Comparison of ENCODE assay signal across 9 mouse cellular contexts in the genomic region with DNA sequence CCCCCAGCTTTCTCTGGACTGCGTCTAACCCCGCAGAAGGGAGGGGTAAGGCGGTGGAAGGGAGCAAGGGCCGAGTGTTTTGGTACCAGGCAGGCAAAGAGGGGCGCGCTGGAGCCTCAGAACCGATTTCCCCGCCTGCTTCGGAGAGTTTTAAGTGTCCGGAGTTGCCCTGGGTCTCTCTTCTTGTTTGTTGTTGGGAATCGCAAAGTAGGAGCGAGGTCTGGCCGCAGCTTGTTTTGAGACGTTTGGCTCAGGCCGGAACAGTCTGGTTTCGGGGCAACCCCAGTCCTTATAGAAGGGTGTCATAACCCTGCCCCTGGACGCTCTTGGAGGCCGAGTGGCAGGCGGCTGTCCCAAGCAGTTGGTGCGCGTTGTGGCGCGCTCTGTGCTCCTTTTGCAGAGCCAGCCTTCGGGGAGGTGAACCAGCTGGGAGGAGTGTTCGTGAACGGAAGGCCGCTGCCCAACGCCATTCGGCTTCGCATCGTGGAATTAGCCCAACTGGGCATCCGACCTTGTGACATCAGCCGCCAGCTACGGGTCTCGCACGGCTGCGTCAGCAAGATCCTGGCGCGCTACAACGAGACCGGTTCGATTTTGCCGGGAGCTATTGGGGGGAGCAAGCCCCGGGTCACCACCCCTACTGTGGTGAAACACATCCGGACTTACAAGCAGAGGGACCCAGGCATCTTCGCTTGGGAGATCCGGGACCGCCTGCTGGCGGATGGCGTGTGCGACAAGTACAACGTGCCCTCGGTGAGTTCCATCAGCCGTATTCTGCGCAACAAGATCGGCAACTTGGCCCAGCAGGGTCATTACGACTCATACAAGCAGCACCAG. TPM values are rescaled to one million over a fixed set of nuclear protein-coding genes. Genes with fewer than 3 reads are reported as not detected.
DNase-seq lines count a peak whose midpoint lies in the region; ATAC-seq and TF ChIP-seq lines count a peak whose summit lies in the region.
"Had no signal": no experiment of that assay in that cellular context is flagged by ENCODE, and none has a peak within 500 bp of the region (broad histone marks: within the 10 kb centered on the region; RNA-seq: fewer than 3 reads in every experiment).

No protein-coding gene starts in this region.

- H3K9me3 ChIP-seq in heart, embryonic 15.5 days (replicated peaks): no peaks in the 10 kb centered on the region
- no peaks in the 10 kb centered on the region for H3K9me3 ChIP-seq in intestine, embryonic 15.5 days

- no peaks in the 10 kb centered on the region for H3K79me2 ChIP-seq in myocyte (ENCODE audit: control insufficient read depth, insufficient read depth)

- no peak overlapping the region for H3ac ChIP-seq in myocyte (ENCODE audit: control insufficient read depth, insufficient read length)

- H3K4me1 ChIP-seq in heart, embryonic 15.5 days (replicated peaks): peaks cover 45% of the 10 kb centered on the region
- H3K4me1 ChIP-seq in intestine, embryonic 15.5 days (replicated peaks): peaks cover 26% of the 10 kb centered on the region

- TF ChIP-seq CTCF in brain, embryonic 14.5 days (IDR thresholded peaks at IDR 0.05; ENCODE audit: borderline replicate concordance, extremely low read depth, insufficient read depth, insufficient read length): no peak; the same call in 1 of the 2 replicates

- DNase-seq in heart, adult 18-20 months: no peak
- DNase-seq in brain, embryonic 14.5 days (ENCODE audit: low read depth): peak; percentile 57
- DNase-seq in gastrocnemius, postnatal 10 days: no peak
- no peak for DNase-seq in B cell, adult 2 months
- no peak for DNase-seq in adrenal gland, postnatal 4 days (ENCODE audit: low spot score in 2 of 2)

- under 1% methylated on average over 57 of the region's 57 CpGs for WGBS in heart, embryonic 15.5 days
- WGBS in intestine, embryonic 15.5 days: under 1% methylated on average over 57 of the region's 57 CpGs

- H3K4me2 ChIP-seq in heart, embryonic 15.5 days: peak overlapping the region; percentile 80
- H3K4me2 ChIP-seq in intestine, embryonic 15.5 days (replicated peaks): peak overlapping the region; percentile 67
- peak overlapping the region; percentile 62 for H3K4me2 ChIP-seq in myocyte (ENCODE audit: low read depth)

- H3K9ac ChIP-seq in heart, embryonic 15.5 days: no peak overlapping the region
- no peak overlapping the region for H3K9ac ChIP-seq in intestine, embryonic 15.5 days

- H3K4me3 ChIP-seq in heart, embryonic 15.5 days: peak overlapping the region; percentile 46
- peak overlapping the region; percentile 34 for H3K4me3 ChIP-seq in intestine, embryonic 15.5 days (replicated peaks)
- no peak overlapping the region for H3K4me3 ChIP-seq in myocyte

- no peak for ATAC-seq in heart, embryonic 15.5 days (replicated peaks; ENCODE audit: insufficient number of reproducible peaks, insufficient read depth, low FRiP score, low read depth)
- no peak for ATAC-seq in intestine, embryonic 15.5 days

- no peak for TF ChIP-seq POLR2A in brain, embryonic 14.5 days (IDR thresholded peaks at IDR 0.05; ENCODE audit: borderline replicate concordance, extremely low read depth, insufficient read depth, insufficient read length, poor library complexity, severe bottlenecking)
- no peak for TF ChIP-seq POLR2A in myocyte (IDR thresholded peaks at IDR 0.05; ENCODE audit: insufficient read length, low read depth)

- no peak overlapping the region for H3K27ac ChIP-seq in heart, embryonic 15.5 days
- no peak overlapping the region for H3K27ac ChIP-seq in intestine, embryonic 15.5 days

- no peaks in the 10 kb centered on the region for H3K36me3 ChIP-seq in heart, embryonic 15.5 days
- no peaks in the 10 kb centered on the region for H3K36me3 ChIP-seq in intestine, embryonic 15.5 days
- no peaks in the 10 kb centered on the region for H3K36me3 ChIP-seq in myocyte (ENCODE audit: control insufficient read depth, insufficient read depth)

- H3K27me3 ChIP-seq in heart, embryonic 15.5 days: peaks cover 98% of the 10 kb centered on the region
- peaks cover 89% of the 10 kb centered on the region for H3K27me3 ChIP-seq in intestine, embryonic 15.5 days (replicated peaks)
- peaks cover 49% of the 10 kb centered on the region for H3K27me3 ChIP-seq in myocyte (ENCODE audit: control insufficient read depth, insufficient read depth, insufficient read length)

TF ChIP-seq in myocyte, 11 proteins besides CTCF, POLR2A, EP300 and RAD21:
- no peak for TF ChIP-seq TCF12 (IDR thresholded peaks at IDR 0.05; ENCODE audit: insufficient read depth, poor library complexity, severe bottlenecking)
- TF ChIP-seq TCF3 (IDR thresholded peaks at IDR 0.05; ENCODE audit: insufficient read length, low read depth): no peak

RNA-seq across cellular contexts. Expression of gene Pax9, which starts 4.8 kb away (rescaled TPM):
- polyA plus RNA-seq in heart, embryonic 15.5 days (2015; fragmentation: Nextera tagmentation; extraction: Ambion mirVana): 0.26 and 2.4 TPM in 2 replicates
- total RNA-seq in heart, adult 18-20 months (2021): under 1 TPM; 0.07 to 0.64 TPM
- 0.05 and 0.10 TPM in 2 replicates for polyA plus RNA-seq in brain, embryonic 14.5 days (2012; rRNA removed)
- 0.04 TPM in 1 of 2 replicates, not detected in the other for polyA plus RNA-seq in intestine, embryonic 15.5 days (2015; fragmentation: Nextera tagmentation; extraction: Ambion mirVana)
- polyA plus RNA-seq in myocyte (2012; fragmentation: generic; extraction: Trizol): 0.02 TPM
- total RNA-seq in gastrocnemius, postnatal 10 days (2021): under 1 TPM; 0.07 to 0.20 TPM
- not detected for total RNA-seq in adrenal gland, postnatal 4 days (2021)
- total RNA-seq: hematopoietic stem cell, adult 5-6 weeks had no signal
